Mouse (Mus musculus) stomach, embryonic 14.5 days (tissue): Measurements from ENCODE around the gene Ppp1r27. TPM values are rescaled to one million over a fixed set of nuclear protein-coding genes. Genes with fewer than 3 reads are reported as not detected.

ENCODE experiments used
- ATAC-seq: fragments of 200-750 bp; cut with Nextera tagmentation; 2 replicates; pipeline ENCODE4 v1.8.0; 2017; ENCODE audit warnings: low read depth, moderate TSS enrichment; ENCODE audit not compliant: insufficient number of reproducible peaks, insufficient read depth, low FRiP score
- H3K27ac ChIP-seq: fragments of 300-500 bp; sonication (generic); 2 replicates; pipeline ENCODE4 v1.5.1; 2014; ENCODE audit warnings: mild to moderate bottlenecking, low read length, moderate library complexity, mixed read lengths
- H3K27me3 ChIP-seq: fragments of 300-500 bp; sonication (generic); 2 replicates; pipeline ENCODE4 v1.6.1; 2014; ENCODE audit warnings: low read length, control low read depth, mixed read lengths; ENCODE audit not compliant: control insufficient read depth, insufficient read depth
- H3K36me3 ChIP-seq: fragments of 300-500 bp; sonication (generic); 2 replicates; pipeline ENCODE4 v1.6.1; 2014; ENCODE audit warnings: mild to moderate bottlenecking, control low read depth, low read length, moderate library complexity, mixed read lengths; ENCODE audit not compliant: control insufficient read depth, insufficient read depth
- H3K4me1 ChIP-seq: fragments of 300-500 bp; sonication (generic); 2 replicates; pipeline ENCODE4 v1.6.1; 2014; ENCODE audit warnings: low read length, control low read depth, mixed read lengths; ENCODE audit not compliant: control insufficient read depth, insufficient read depth
- H3K4me2 ChIP-seq: fragments of 300-500 bp; sonication (generic); replicated peaks from 2 replicates; pipeline ENCODE4 v1.6.1; 2014; ENCODE audit warnings: low read depth, low read length, control low read depth
- H3K4me3 ChIP-seq: fragments of 300-500 bp; sonication (generic); 2 replicates; pipeline ENCODE4 v1.5.1; 2014; ENCODE audit warnings: low read depth, low read length, control low read depth
- H3K9ac ChIP-seq: fragments of 300-500 bp; sonication (generic); replicated peaks from 2 replicates; pipeline ENCODE4 v1.6.1; 2014; ENCODE audit warnings: low read depth, mild to moderate bottlenecking, control low read depth, low read length, moderate library complexity, mixed read lengths
- H3K9me3 ChIP-seq: fragments of 300-500 bp; sonication (generic); 2 replicates; pipeline ENCODE4 v1.6.1; 2016; ENCODE audit warnings: low read depth, low read length, control low read depth; ENCODE audit not compliant: control insufficient read depth
- WGBS: fragments of 180-500 bp; shearing (Covaris S2); extraction: QIAGEN DNeasy Blood & Tissue Kit; methylation state at CpG from one replicate; pipeline ENCODE4 v1.1.7; 2014; 5-methylcytosine and 5-hydroxymethylcytosine counted together
- polyA plus RNA-seq: library from polyadenylated mRNA; unstranded; fragments of >200 nt; fragmentation: Nextera tagmentation; extraction: Ambion mirVana; gene quantifications from 2 replicates; pipeline ENCODE4 v1.2.1, GENCODE M21; 2014

Gene Ppp1r27
- polyA plus RNA-seq, 1 experiment from 2014 or later, result not detected

DNA sequence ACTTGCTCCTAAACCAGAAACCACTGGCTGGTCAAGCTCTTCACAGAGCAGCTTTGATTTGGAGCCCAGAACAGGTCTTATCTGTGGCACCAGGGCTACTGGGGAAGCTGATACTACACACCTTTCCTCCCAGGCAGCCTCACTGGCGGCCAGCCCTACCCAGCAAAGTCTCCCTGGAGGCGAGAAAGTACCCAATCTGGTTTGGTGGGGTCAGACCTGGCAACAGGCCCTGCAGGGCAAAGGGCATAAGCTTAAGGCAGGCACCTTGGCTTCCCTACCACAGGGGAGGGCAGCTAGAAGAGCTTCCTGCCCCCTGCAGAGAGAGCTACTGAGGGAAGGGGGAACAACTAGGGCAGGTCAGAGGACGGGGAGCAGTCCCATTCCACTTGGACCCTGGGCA, 50.6 kb downstream of the Ppp1r27 start:
- peak; percentile 57; the same call in 1 of the 2 replicates for ATAC-seq

More for the DNA sequence above, 50.6 kb downstream of the Ppp1r27 start:
- Histone ChIP-seq H3K27ac (peak overlapping the region; percentile 78; the same call in 1 of the 2 replicates), H3K4me3 (no peak overlapping the region), H3K9ac (no peak overlapping the region), H3K27me3 (no peaks in the 10 kb centered on the region), H3K36me3 (peaks cover 29% of the 10 kb centered on the region), H3K9me3 (no peaks in the 10 kb centered on the region), H3K4me2 (no peak overlapping the region), H3K4me1 (no peaks in the 10 kb centered on the region)
- WGBS, result 20% methylated on average over 3 of the region's 3 CpGs

Other genes starting within 250 kb of the Ppp1r27 start
- gene Actg1, start 202.6 kb downstream of the Ppp1r27 start, polyA plus RNA-seq, result 2,902 and 3,014 TPM in 2 replicates
- gene Fscn2, start 189.6 kb downstream of the Ppp1r27 start, polyA plus RNA-seq, result 0.30 and 0.59 TPM in 2 replicates
- gene Faap100, start 172.4 kb downstream of the Ppp1r27 start, polyA plus RNA-seq, result 35.7 and 40.2 TPM in 2 replicates
- 32.9 and 37.0 TPM in 2 replicates for gene Nploc4, start 113.4 kb downstream of the Ppp1r27 start, polyA plus RNA-seq
- not detected in 2 replicates for gene Tspan10, start 108.5 kb downstream of the Ppp1r27 start, polyA plus RNA-seq
- 0.21 TPM in 1 of 2 replicates, not detected in the other for gene Pde6g, start 97.6 kb downstream of the Ppp1r27 start, polyA plus RNA-seq
- gene Oxld1, start 93.1 kb downstream of the Ppp1r27 start, polyA plus RNA-seq, result 15.0 and 15.3 TPM in 2 replicates
- 30.9 and 31.1 TPM in 2 replicates for gene Ccdc137, start 93.0 kb downstream of the Ppp1r27 start, polyA plus RNA-seq
- 43.3 and 49.4 TPM in 2 replicates for gene Arl16, start 83.5 kb downstream of the Ppp1r27 start, polyA plus RNA-seq
- gene Mrpl12, start 66.5 kb downstream of the Ppp1r27 start, polyA plus RNA-seq, result 150 and 153 TPM in 2 replicates
- 66.5 and 75.1 TPM in 2 replicates for gene Slc25a10, start 59.3 kb downstream of the Ppp1r27 start, polyA plus RNA-seq
- 1.2 and 1.9 TPM in 2 replicates for gene Gcgr, start 20.4 kb downstream of the Ppp1r27 start, polyA plus RNA-seq
- gene Mcrip1, start 1.4 kb downstream of the Ppp1r27 start, polyA plus RNA-seq, result 229 and 239 TPM in 2 replicates
- 768 and 850 TPM in 2 replicates for gene P4hb, start 22.1 kb upstream of the Ppp1r27 start, polyA plus RNA-seq
- gene Arhgdia, start 30.5 kb upstream of the Ppp1r27 start, polyA plus RNA-seq, result 575 and 578 TPM in 2 replicates
- gene Alyref, start 47.2 kb upstream of the Ppp1r27 start, polyA plus RNA-seq, result 314 and 411 TPM in 2 replicates
- gene Anapc11, start 47.3 kb upstream of the Ppp1r27 start, polyA plus RNA-seq, result 234 and 267 TPM in 2 replicates
- gene Npb, start 57.3 kb upstream of the Ppp1r27 start, polyA plus RNA-seq, result 13.0 and 13.7 TPM in 2 replicates
- gene Pcyt2, start 66.8 kb upstream of the Ppp1r27 start, polyA plus RNA-seq, result 119 and 135 TPM in 2 replicates
- gene Sirt7, start 74.1 kb upstream of the Ppp1r27 start, polyA plus RNA-seq, result 31.1 and 36.1 TPM in 2 replicates
- gene Mafg, start 82.5 kb upstream of the Ppp1r27 start, polyA plus RNA-seq, result 21.2 and 25.0 TPM in 2 replicates
- gene Pycr1, start 92.6 kb upstream of the Ppp1r27 start, polyA plus RNA-seq, result 28.1 and 28.6 TPM in 2 replicates
- not detected in 2 replicates for gene Myadml2, start 97.0 kb upstream of the Ppp1r27 start, polyA plus RNA-seq
- gene Notum, start 110.0 kb upstream of the Ppp1r27 start, polyA plus RNA-seq, result 14.0 and 14.2 TPM in 2 replicates
- gene Aspscr1, start 121.8 kb upstream of the Ppp1r27 start, polyA plus RNA-seq, result 115 and 116 TPM in 2 replicates
- 152 and 165 TPM in 2 replicates for gene Cenpx, start 162.6 kb upstream of the Ppp1r27 start, polyA plus RNA-seq
- gene Lrrc45, start 162.8 kb upstream of the Ppp1r27 start, polyA plus RNA-seq, result 48.6 and 55.2 TPM in 2 replicates
- 11.1 and 11.7 TPM in 2 replicates for gene Rac3, start 170.3 kb upstream of the Ppp1r27 start, polyA plus RNA-seq
- gene Dcxr, start 176.1 kb upstream of the Ppp1r27 start, polyA plus RNA-seq, result 33.2 TPM in 2 replicates
- gene Cbr2, start 181.0 kb upstream of the Ppp1r27 start, polyA plus RNA-seq, result 36.9 and 46.6 TPM in 2 replicates
- gene Hmga1b, start 211.7 kb upstream of the Ppp1r27 start, polyA plus RNA-seq, result 3.6 and 5.4 TPM in 2 replicates
- 27.8 and 29.5 TPM in 2 replicates for gene Rfng, start 233.1 kb upstream of the Ppp1r27 start, polyA plus RNA-seq
- gene Gps1, start 233.1 kb upstream of the Ppp1r27 start, polyA plus RNA-seq, result 218 and 224 TPM in 2 replicates
- 59.7 and 66.9 TPM in 2 replicates for gene Dus1l, start 245.3 kb upstream of the Ppp1r27 start, polyA plus RNA-seq